Mouse (Mus musculus) ovary, postnatal 36 days (tissue): ENCODE measurements at regions not wholly inside any gene's neighbourhood (a gene's known extent, or its start where the extent isn't known, plus 50 kb on each side); places are given as distances from the start of the nearest gene placed in this dataset.

Experiments used
- DNase-seq: peaks from one replicate; pipeline ENCODE4 v3.0.0; 2022; ENCODE audit warnings: low spot score, mixed read lengths

DNA sequence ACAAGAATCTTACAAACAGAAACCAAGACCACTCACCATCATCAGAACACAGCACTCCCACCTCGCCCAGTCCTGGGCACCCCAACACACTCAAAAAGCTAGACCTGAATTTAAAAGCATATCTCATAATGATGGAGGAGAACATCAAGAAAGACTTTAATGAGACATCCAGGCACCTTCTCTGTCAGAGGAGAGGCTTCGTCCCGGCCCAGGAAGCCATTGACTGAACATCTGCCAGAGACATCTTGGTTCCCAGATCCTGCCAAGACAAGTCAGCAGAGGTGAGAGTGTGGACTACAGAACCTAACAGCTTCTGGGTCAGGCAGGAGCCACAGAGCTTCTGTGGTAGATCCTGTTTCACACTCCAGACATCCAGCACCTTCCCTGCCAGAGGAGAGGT is 93.4 kb downstream of the Vmn2r41 start:
- peak; percentile 0 for DNase-seq
